In the genomic region with DNA sequence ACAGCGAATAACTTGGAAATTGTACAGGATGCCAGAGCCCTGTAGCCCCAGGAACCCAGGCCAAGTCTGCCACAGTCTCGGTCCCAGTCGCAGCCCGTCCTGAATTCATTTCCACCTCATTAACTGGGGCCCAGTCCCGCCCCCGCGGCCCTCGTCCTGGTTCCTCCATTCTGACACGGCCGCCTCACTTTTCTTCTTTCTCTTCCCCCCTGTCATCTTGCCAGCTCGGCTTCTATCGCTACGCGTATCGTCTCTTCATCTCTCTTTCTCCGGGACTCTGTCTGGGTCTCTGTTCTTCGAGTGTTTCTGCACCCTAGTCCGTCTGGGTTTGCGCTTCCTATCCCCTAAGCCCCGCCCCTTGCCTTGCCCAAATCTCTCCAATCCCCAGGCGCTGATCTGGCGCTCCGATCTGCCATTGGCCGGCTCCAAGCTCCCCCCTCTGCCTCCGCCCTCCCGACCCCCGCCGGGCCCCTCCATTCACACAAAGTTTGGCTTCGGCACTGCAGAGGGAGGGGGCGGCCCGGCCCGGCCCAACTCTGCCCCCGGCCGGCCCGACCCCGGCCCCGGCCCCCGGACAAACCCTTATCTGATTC, we compare ENCODE assay signal across 8 mouse cellular contexts. TPM values are rescaled to one million over a fixed set of nuclear protein-coding genes. Genes with fewer than 3 reads are reported as not detected.
DNase-seq lines count a peak whose midpoint lies in the region; ATAC-seq and TF ChIP-seq lines count a peak whose summit lies in the region.

A gene (plus strand): TSS at position 482 of the 593 bp plus-strand sequence.

- H3K9ac ChIP-seq in intestine, postnatal 0 days (ENCODE audit: low read depth, low read length): no peak within 1 kb of the TSS

- H3K36me3 ChIP-seq in intestine, postnatal 0 days (ENCODE audit: control insufficient read depth, insufficient read depth): no peaks in the 10 kb centered on the region
- H3K36me3 ChIP-seq in limb, embryonic 10.5 days: no peaks in the 10 kb centered on the region
- no peaks in the 10 kb centered on the region for H3K36me3 ChIP-seq in midbrain, embryonic 10.5 days

- no peaks in the 10 kb centered on the region for H3K9me3 ChIP-seq in intestine, postnatal 0 days (ENCODE audit: control insufficient read depth)
- H3K9me3 ChIP-seq in limb, embryonic 10.5 days (replicated peaks): no peaks in the 10 kb centered on the region
- no peaks in the 10 kb centered on the region for H3K9me3 ChIP-seq in midbrain, embryonic 10.5 days (replicated peaks)

- no peak for TF ChIP-seq CTCF in intestine, postnatal 0 days (IDR thresholded peaks at IDR 0.05; ENCODE audit: low read depth)

- peak; percentile 60; the same call in 1 of the 2 replicates for ATAC-seq in intestine, postnatal 0 days

- peaks cover 8% of the 10 kb centered on the region for H3K4me1 ChIP-seq in intestine, postnatal 0 days (replicated peaks; ENCODE audit: control insufficient read depth, insufficient read depth, low read length)
- peaks cover 9% of the 10 kb centered on the region for H3K4me1 ChIP-seq in limb, embryonic 10.5 days
- peaks cover 42% of the 10 kb centered on the region for H3K4me1 ChIP-seq in midbrain, embryonic 10.5 days

- peak; percentile 54 for DNase-seq in ovary, adult 18-20 months (ENCODE audit: low spot score)
- no peak for DNase-seq in ovary, postnatal 10 days (ENCODE audit: low spot score)
- peak; percentile 93 for DNase-seq in embryo, embryonic 11 days
- DNase-seq in heart, adult 11 months: peak; percentile 97
- peak; percentile 79 for DNase-seq in limb, embryonic 10.5 days (ENCODE audit: low spot score)
- DNase-seq in midbrain, embryonic 10.5 days (ENCODE audit: low spot score): peak; percentile 90
- DNase-seq in spleen, adult 12 weeks (ENCODE audit: low spot score): peak; percentile 9

- WGBS in intestine, postnatal 0 days: 2% methylated on average over 37 of the region's 38 CpGs
- 1% methylated on average over 38 of the region's 38 CpGs for WGBS in limb, embryonic 10.5 days
- 1% methylated on average over 37 of the region's 38 CpGs for WGBS in midbrain, embryonic 10.5 days

- peak within 1 kb of the TSS; percentile 39 for H3K4me3 ChIP-seq in intestine, postnatal 0 days (ENCODE audit: low read depth, low read length)
- H3K4me3 ChIP-seq in limb, embryonic 10.5 days: peak within 1 kb of the TSS; percentile 50
- H3K4me3 ChIP-seq in midbrain, embryonic 10.5 days: peak within 1 kb of the TSS; percentile 68

- H3K4me2 ChIP-seq in intestine, postnatal 0 days (replicated peaks; ENCODE audit: low read depth): peak within 1 kb of the TSS; percentile 70

- no peak within 1 kb of the TSS for H3K27ac ChIP-seq in intestine, postnatal 0 days (ENCODE audit: low read depth, low read length)
- H3K27ac ChIP-seq in limb, embryonic 10.5 days: no peak within 1 kb of the TSS
- H3K27ac ChIP-seq in midbrain, embryonic 10.5 days (replicated peaks): peak within 1 kb of the TSS; percentile 76

- H3K27me3 ChIP-seq in intestine, postnatal 0 days (replicated peaks; ENCODE audit: control insufficient read depth, insufficient read depth, low read length): peaks cover 42% of the 10 kb centered on the region
- peaks cover 71% of the 10 kb centered on the region for H3K27me3 ChIP-seq in limb, embryonic 10.5 days (ENCODE audit: low read depth, poor library complexity, severe bottlenecking)
- peaks cover 69% of the 10 kb centered on the region for H3K27me3 ChIP-seq in midbrain, embryonic 10.5 days (ENCODE audit: low read depth, poor library complexity, severe bottlenecking)

RNA-seq across cellular contexts. Expression of the gene that starts here (rescaled TPM):
- 0.16 and 0.17 TPM in 2 replicates for polyA plus RNA-seq in intestine, postnatal 0 days (2015; fragmentation: Nextera tagmentation; extraction: Ambion mirVana)
- 0.05 TPM in 2 replicates for polyA plus RNA-seq in limb, embryonic 10.5 days (2016; fragmentation: Nextera tagmentation; extraction: Ambion mirVana)
- polyA plus RNA-seq in midbrain, embryonic 10.5 days (2016; fragmentation: Nextera tagmentation; extraction: Ambion mirVana): 0.46 and 0.75 TPM in 2 replicates

Comparison
In these comparisons a context has a peak if more than half of its experiments do, and no peak if none do; other contexts are left out.
1. Peak in ATAC-seq, H3K4me3 ChIP-seq and H3K4me2 ChIP-seq in intestine, postnatal 0 days; RNA of the gene not detected or under 1 TPM.
2. Peak in DNase-seq and H3K4me3 ChIP-seq in limb, embryonic 10.5 days; RNA of the gene not detected or under 1 TPM.
3. Peak in DNase-seq, H3K4me3 ChIP-seq and H3K27ac ChIP-seq in midbrain, embryonic 10.5 days; RNA of the gene not detected or under 1 TPM.